Mouse (Mus musculus): Measurements from ENCODE around the gene Scnn1a. TPM values are rescaled to one million over a fixed set of nuclear protein-coding genes. Genes with fewer than 3 reads are reported as not detected.

The Scnn1a gene
- total and polyA plus RNA-seq, 2 experiments from 2014 or later = 0.67 to 1.5 TPM

GRCm38 (mm10) chr6:125361467-125362291 lies 41.2 kb downstream of the Scnn1a start:
- peak overlapping the region; percentile 28 for H3K4me3 ChIP-seq (ENCODE audit: low read depth, low read length)
- TF ChIP-seq CTCF (IDR thresholded peaks at IDR 0.05; ENCODE audit: low read depth) = peak; percentile 57
- no peaks in the 10 kb centered on the region; the same call in 1 of the 2 replicates for H3K4me1 ChIP-seq (ENCODE audit: insufficient read depth)
- no peaks in the 10 kb centered on the region for H3K9me3 ChIP-seq (ENCODE audit: low read length)
- no peak overlapping the region for H3K27ac ChIP-seq (ENCODE audit: low read depth, low read length)
- peak overlapping the region; percentile 39 for H3K9ac ChIP-seq
- peak overlapping the region; percentile 52 for H3K4me2 ChIP-seq (ENCODE audit: low read depth)
- H3K27me3 ChIP-seq (ENCODE audit: insufficient read depth, low read length) = peaks cover 19% of the 10 kb centered on the region
- ATAC-seq = peak; percentile 71
- DNase-seq = peak; percentile 76
- H3K36me3 ChIP-seq (ENCODE audit: insufficient read depth) = no peaks in the 10 kb centered on the region
- 9% methylated on average over 38 of the region's 38 CpGs for WGBS

GRCm38 (mm10) chr6:125363021-125363420 lies 42.6 kb downstream of the Scnn1a start:
- Histone ChIP-seq H3K4me1 (ENCODE audit: insufficient read depth) (no peaks in the 10 kb centered on the region; the same call in 1 of the 2 replicates), H3K36me3 (ENCODE audit: insufficient read depth) (no peaks in the 10 kb centered on the region), H3K9me3 (ENCODE audit: low read length) (no peaks in the 10 kb centered on the region), H3K9ac (no peak overlapping the region), H3K27me3 (ENCODE audit: insufficient read depth, low read length) (peaks cover 19% of the 10 kb centered on the region), H3K27ac (ENCODE audit: low read depth, low read length) (no peak overlapping the region), H3K4me2 (ENCODE audit: low read depth) (peak overlapping the region; percentile 30), H3K4me3 (ENCODE audit: low read depth, low read length) (no peak overlapping the region)
- no peak for TF ChIP-seq CTCF (IDR thresholded peaks at IDR 0.05; ENCODE audit: low read depth)
- DNase-seq = no peak
- 23% methylated on average over 15 of the region's 15 CpGs for WGBS
- ATAC-seq = no peak

- Histone ChIP-seq H3K27ac (ENCODE audit: low read depth, low read length) (no peak overlapping the region), H3K9ac (no peak overlapping the region), H3K9me3 (ENCODE audit: low read length) (no peaks in the 10 kb centered on the region), H3K4me1 (ENCODE audit: insufficient read depth) (no peaks in the 10 kb centered on the region; the same call in 1 of the 2 replicates), H3K36me3 (ENCODE audit: insufficient read depth) (no peaks in the 10 kb centered on the region), H3K27me3 (ENCODE audit: insufficient read depth, low read length) (peaks cover 19% of the 10 kb centered on the region), H3K4me2 (ENCODE audit: low read depth) (peak overlapping the region; percentile 30), H3K4me3 (ENCODE audit: low read depth, low read length) (no peak overlapping the region)
- no peak for TF ChIP-seq CTCF (IDR thresholded peaks at IDR 0.05; ENCODE audit: low read depth)
- WGBS = 12% methylated on average over 23 of the region's 23 CpGs
- DNase-seq = no peak
- ATAC-seq = peak; percentile 32; the same call in 1 of the 2 replicates
These were observed 43.2 kb downstream of the Scnn1a start for GRCm38 (mm10) chr6:125363451-125364242.

- peaks cover 19% of the 10 kb centered on the region for H3K27me3 ChIP-seq (ENCODE audit: insufficient read depth, low read length)
- H3K9me3 ChIP-seq (ENCODE audit: low read length) = no peaks in the 10 kb centered on the region
- no peak overlapping the region for H3K27ac ChIP-seq (ENCODE audit: low read depth, low read length)
- no peaks in the 10 kb centered on the region for H3K36me3 ChIP-seq (ENCODE audit: insufficient read depth)
- ATAC-seq (peak; percentile 12; the same call in 1 of the 2 replicates), DNase-seq (no peak)
- H3K4me3 ChIP-seq (ENCODE audit: low read depth, low read length) = no peak overlapping the region
- no peaks in the 10 kb centered on the region; the same call in 1 of the 2 replicates for H3K4me1 ChIP-seq (ENCODE audit: insufficient read depth)
- TF ChIP-seq CTCF (IDR thresholded peaks at IDR 0.05; ENCODE audit: low read depth) = no peak
- H3K9ac ChIP-seq = no peak overlapping the region
- H3K4me2 ChIP-seq (ENCODE audit: low read depth) = peak overlapping the region; percentile 23; the same call in 1 of the 2 replicates
- WGBS = 9% methylated on average over 8 of the region's 8 CpGs
These were observed 44.0 kb downstream of the Scnn1a start for GRCm38 (mm10) chr6:125364448-125364847.

- no peaks in the 10 kb centered on the region for H3K36me3 ChIP-seq (ENCODE audit: insufficient read depth)
- no peaks in the 10 kb centered on the region; the same call in 1 of the 2 replicates for H3K4me1 ChIP-seq (ENCODE audit: insufficient read depth)
- ATAC-seq (no peak), DNase-seq (no peak)
- H3K27me3 ChIP-seq (ENCODE audit: insufficient read depth, low read length) = peaks cover 19% of the 10 kb centered on the region
- TF ChIP-seq CTCF (IDR thresholded peaks at IDR 0.05; ENCODE audit: low read depth) = no peak
- H3K27ac ChIP-seq (ENCODE audit: low read depth, low read length) = no peak overlapping the region
- no peak overlapping the region for H3K9ac ChIP-seq
- H3K4me3 ChIP-seq (ENCODE audit: low read depth, low read length) = no peak overlapping the region
- H3K4me2 ChIP-seq (ENCODE audit: low read depth) = no peak overlapping the region
- 85% methylated on average over 5 of the region's 5 CpGs for WGBS
- no peaks in the 10 kb centered on the region for H3K9me3 ChIP-seq (ENCODE audit: low read length)
These were observed 45.1 kb downstream of the Scnn1a start for GRCm38 (mm10) chr6:125365522-125365921.

- Histone ChIP-seq H3K27ac (ENCODE audit: low read depth, low read length) (no peak overlapping the region), H3K9ac (no peak overlapping the region), H3K4me1 (ENCODE audit: insufficient read depth) (no peaks in the 10 kb centered on the region; the same call in 1 of the 2 replicates), H3K4me2 (ENCODE audit: low read depth) (no peak overlapping the region), H3K9me3 (ENCODE audit: low read length) (no peaks in the 10 kb centered on the region), H3K36me3 (ENCODE audit: insufficient read depth) (no peaks in the 10 kb centered on the region), H3K4me3 (ENCODE audit: low read depth, low read length) (no peak overlapping the region), H3K27me3 (ENCODE audit: insufficient read depth, low read length) (peaks cover 19% of the 10 kb centered on the region)
- no peak for ATAC-seq
- 67% methylated on average over 1 of the region's 1 CpGs for WGBS
- DNase-seq = no peak
- peak; percentile 14; the same call in 1 of the 2 replicates for TF ChIP-seq CTCF (IDR thresholded peaks at IDR 0.05; ENCODE audit: low read depth)
These were observed 45.7 kb downstream of the Scnn1a start for GRCm38 (mm10) chr6:125366133-125366532.
